Mouse (Mus musculus) adrenal gland, adult 2 months (tissue): ENCODE measurements around the gene Nxnl1. TPM values are rescaled to one million over a fixed set of nuclear protein-coding genes. Genes with fewer than 3 reads are reported as not detected.
A peak's percentile ranks its signal among the peaks of the same experiment; 100 is the strongest.

Source experiments
- DNase-seq: peaks from one replicate; pipeline ENCODE4 v3.0.0; 2021
- polyA plus RNA-seq: library from polyadenylated mRNA; depleted of rRNA; stranded (reverse); fragments of >200 nt; gene quantifications from 2 replicates; pipeline ENCODE4 v1.2.3, GENCODE M21; 2012; rRNA removed
- total RNA-seq, 2 experiments: library from RNA; stranded (reverse); gene quantifications; 2 replicates each; pipeline ENCODE4 v1.2.3; 2021

Nxnl1 gene
- total and polyA plus RNA-seq, 3 experiments: 0.26 to 1.6 (median 1.2) TPM

GRCm38 (mm10) chr8:71515043-71515442, 51.4 kb downstream of the Nxnl1 start:
- no peak for DNase-seq

GRCm38 (mm10) chr8:71513018-71513754, 53.2 kb downstream of the Nxnl1 start:
- peak; percentile 52 for DNase-seq

GRCm38 (mm10) chr8:71511644-71512043, 54.8 kb downstream of the Nxnl1 start, which contains the start of gene Plvap:
Gene Plvap, minus strand, starts transcription at chr8:71511752.
- DNase-seq: peak; percentile 59

Other genes with a start within 250 kb of the Nxnl1 start
- 100 to 1,000 TPM; 167 to 218 TPM for gene Use1, start 199.8 kb downstream of the Nxnl1 start, total RNA-seq
- 69.3 and 79.6 TPM in 2 replicates for gene Use1, start 199.8 kb downstream of the Nxnl1 start, polyA plus RNA-seq
- 10 to 100 TPM; 16.5 to 17.8 TPM for gene Ocel1, start 195.3 kb downstream of the Nxnl1 start, total RNA-seq
- 32.1 and 36.1 TPM in 2 replicates for gene Ocel1, start 195.3 kb downstream of the Nxnl1 start, polyA plus RNA-seq
- gene Nr2f6, start 184.6 kb downstream of the Nxnl1 start, total RNA-seq: 10 to 100 TPM; 49.7 to 71.5 TPM
- 335 and 389 TPM in 2 replicates for gene Nr2f6, start 184.6 kb downstream of the Nxnl1 start, polyA plus RNA-seq
- gene Ushbp1, start 170.8 kb downstream of the Nxnl1 start, total RNA-seq: 10 to 100 TPM; 11.9 to 16.8 TPM
- gene Ushbp1, start 170.8 kb downstream of the Nxnl1 start, polyA plus RNA-seq: 40.1 and 58.8 TPM in 2 replicates
- gene Babam1, start 169.7 kb downstream of the Nxnl1 start, total RNA-seq: 100 to 1,000 TPM; 106 to 119 TPM
- gene Babam1, start 169.7 kb downstream of the Nxnl1 start, polyA plus RNA-seq: 143 and 164 TPM in 2 replicates
- gene Ankle1, start 160.6 kb downstream of the Nxnl1 start, total RNA-seq: under 1 TPM; 0.48 to 0.58 TPM
- gene Ankle1, start 160.6 kb downstream of the Nxnl1 start, polyA plus RNA-seq: 3.4 and 4.2 TPM in 2 replicates
- 10 to 100 TPM; 52.1 to 64.4 TPM for gene Abhd8, start 102.9 kb downstream of the Nxnl1 start, total RNA-seq
- 220 and 223 TPM in 2 replicates for gene Abhd8, start 102.9 kb downstream of the Nxnl1 start, polyA plus RNA-seq
- 100 to 1,000 TPM; 130 to 133 TPM for gene Mrpl34, start 101.6 kb downstream of the Nxnl1 start, total RNA-seq
- 230 and 261 TPM in 2 replicates for gene Mrpl34, start 101.6 kb downstream of the Nxnl1 start, polyA plus RNA-seq
- 10 to 100 TPM; 54.7 to 76.7 TPM for gene Dda1, start 97.4 kb downstream of the Nxnl1 start, total RNA-seq
- gene Dda1, start 97.4 kb downstream of the Nxnl1 start, polyA plus RNA-seq: 129 and 149 TPM in 2 replicates
- 10 to 100 TPM in 1 of 2 experiments, 1 to 10 TPM in 1; 9.9 to 16.4 TPM for gene Ano8, start 80.6 kb downstream of the Nxnl1 start, total RNA-seq
- gene Ano8, start 80.6 kb downstream of the Nxnl1 start, polyA plus RNA-seq: 44.9 and 54.6 TPM in 2 replicates
- 10 to 100 TPM; 15.6 to 26.7 TPM for gene Gtpbp3, start 78.5 kb downstream of the Nxnl1 start, total RNA-seq
- gene Gtpbp3, start 78.5 kb downstream of the Nxnl1 start, polyA plus RNA-seq: 58.3 and 77.4 TPM in 2 replicates
- gene Plvap, start 54.8 kb downstream of the Nxnl1 start, total RNA-seq: 100 to 1,000 TPM; 198 to 219 TPM
- 559 and 580 TPM in 2 replicates for gene Plvap, start 54.8 kb downstream of the Nxnl1 start, polyA plus RNA-seq
- gene Ccdc194, start 40.9 kb downstream of the Nxnl1 start, total RNA-seq: not detected
- not detected in 2 replicates for gene Ccdc194, start 40.9 kb downstream of the Nxnl1 start, polyA plus RNA-seq
- 10 to 100 TPM; 63.1 to 98.6 TPM for gene Bst2, start 29.1 kb downstream of the Nxnl1 start, total RNA-seq
- 457 and 528 TPM in 2 replicates for gene Bst2, start 29.1 kb downstream of the Nxnl1 start, polyA plus RNA-seq
- gene Mvb12a, start 23.7 kb downstream of the Nxnl1 start, total RNA-seq: 10 to 100 TPM; 64.7 to 74.4 TPM
- 230 and 237 TPM in 2 replicates for gene Mvb12a, start 23.7 kb downstream of the Nxnl1 start, polyA plus RNA-seq
- gene Tmem221, start 7.7 kb downstream of the Nxnl1 start, total RNA-seq: 1 to 10 TPM; 4.1 to 6.8 TPM
- gene Tmem221, start 7.7 kb downstream of the Nxnl1 start, polyA plus RNA-seq: 31.6 and 35.2 TPM in 2 replicates
- 100 to 1,000 TPM; 195 to 212 TPM for gene Slc27a1, start 2.3 kb upstream of the Nxnl1 start, total RNA-seq
- 479 and 725 TPM in 2 replicates for gene Slc27a1, start 2.3 kb upstream of the Nxnl1 start, polyA plus RNA-seq
- gene Pgls, start 25.6 kb upstream of the Nxnl1 start, total RNA-seq: 100 to 1,000 TPM; 125 to 142 TPM
- gene Pgls, start 25.6 kb upstream of the Nxnl1 start, polyA plus RNA-seq: 675 and 694 TPM in 2 replicates
- 1 to 10 TPM; 2.1 to 2.5 TPM for gene Fam129c, start 31.0 kb upstream of the Nxnl1 start, total RNA-seq
- 2.0 and 2.5 TPM in 2 replicates for gene Fam129c, start 31.0 kb upstream of the Nxnl1 start, polyA plus RNA-seq
- 10 to 100 TPM; 53.3 to 60.8 TPM for gene Colgalt1, start 44.4 kb upstream of the Nxnl1 start, total RNA-seq
- 201 and 217 TPM in 2 replicates for gene Colgalt1, start 44.4 kb upstream of the Nxnl1 start, polyA plus RNA-seq
- gene Unc13a, start 105.2 kb upstream of the Nxnl1 start, total RNA-seq: 10 to 100 TPM in 1 of 2 experiments, 1 to 10 TPM in 1; 6.0 to 10.5 TPM
- gene Unc13a, start 105.2 kb upstream of the Nxnl1 start, polyA plus RNA-seq: 4.4 and 6.3 TPM in 2 replicates
- 10 to 100 TPM in 1 of 2 experiments, 1 to 10 TPM in 1; 9.4 to 19.0 TPM for gene Jak3, start 109.7 kb upstream of the Nxnl1 start, total RNA-seq
- gene Jak3, start 109.7 kb upstream of the Nxnl1 start, polyA plus RNA-seq: 32.3 and 44.2 TPM in 2 replicates
- 1 to 10 TPM; 7.1 to 7.5 TPM for gene Insl3, start 122.6 kb upstream of the Nxnl1 start, total RNA-seq
- gene Insl3, start 122.6 kb upstream of the Nxnl1 start, polyA plus RNA-seq: 39.2 and 39.3 TPM in 2 replicates
- 1 to 10 TPM; 4.4 to 5.7 TPM for gene B3gnt3, start 135.2 kb upstream of the Nxnl1 start, total RNA-seq
- gene B3gnt3, start 135.2 kb upstream of the Nxnl1 start, polyA plus RNA-seq: 14.4 and 17.5 TPM in 2 replicates
- 1 to 10 TPM; 1.8 to 2.7 TPM for gene Fcho1, start 159.1 kb upstream of the Nxnl1 start, total RNA-seq
- 8.2 and 10.6 TPM in 2 replicates for gene Fcho1, start 159.1 kb upstream of the Nxnl1 start, polyA plus RNA-seq